Mouse (Mus musculus) kidney, adult 2 months (tissue): ENCODE data around the gene Dnm2.

Experiments used
- CTCF ChIP-seq: fragments of 200-500 bp; conservative IDR thresholded peaks from 2 replicates; pipeline ENCODE4 v1.5.1; 2011; ENCODE audit warnings: low read depth, mild to moderate bottlenecking, control low read depth, low read length, moderate library complexity, mixed read lengths; ENCODE audit not compliant: insufficient read depth, insufficient read length
- POLR2A ChIP-seq: fragments of 200-500 bp; IDR thresholded peaks from one replicate; pipeline ENCODE4 v1.6.1; 2011; ENCODE audit warnings: low read depth, low read length, control low read depth

DNA sequence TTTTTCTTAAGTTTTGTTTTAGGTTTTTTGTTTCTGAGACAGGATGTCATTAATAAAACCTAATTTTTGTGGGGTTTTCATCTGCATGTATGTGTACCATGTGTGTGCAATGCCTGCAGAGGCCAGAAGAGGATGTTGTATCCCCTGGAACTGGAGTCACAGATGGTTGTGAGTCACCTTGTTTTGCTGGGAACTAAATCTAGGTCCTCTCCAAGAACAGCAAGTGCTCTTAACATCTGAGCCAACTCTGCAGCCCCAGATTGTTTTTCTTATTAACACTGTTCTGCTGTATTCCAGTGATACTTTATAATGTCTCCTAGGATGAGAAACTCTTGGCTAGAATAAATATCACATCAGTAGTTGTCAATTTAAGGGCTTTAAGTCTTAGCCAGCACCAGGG is 43.8 kb upstream of the Dnm2 start:
- TF ChIP-seq CTCF (no peak), POLR2A (no peak)
